Mouse (Mus musculus) megakaryocyte, embryonic 14.5 days (primary cell): Measurements from ENCODE around the gene Rassf7. TPM values are rescaled to one million over a fixed set of nuclear protein-coding genes. Genes with fewer than 3 reads are reported as not detected.

Experiments used
- H3K27me3 ChIP-seq: replicated peaks from 2 replicates; pipeline ENCODE3; 2012; ENCODE audit warnings: inconsistent platforms
- H3K36me3 ChIP-seq: replicated peaks from 2 replicates; pipeline ENCODE3; 2012; ENCODE audit warnings: low read length, inconsistent platforms, mixed read lengths
- H3K4me1 ChIP-seq: 2 replicates; pipeline ENCODE4 v1.6.1; 2012; ENCODE audit warnings: inconsistent platforms
- H3K4me3 ChIP-seq: replicated peaks from 2 replicates; pipeline ENCODE3; 2012; ENCODE audit warnings: moderate library complexity, mild to moderate bottlenecking, inconsistent platforms
- H3K9me3 ChIP-seq: 2 replicates; pipeline ENCODE4 v1.6.1; 2012; ENCODE audit warnings: inconsistent platforms
- FLI1 ChIP-seq: IDR thresholded peaks from 2 replicates; pipeline ENCODE4 v1.6.1; 2012; ENCODE audit warnings: low read length, inconsistent platforms, mixed read lengths
- GATA1 ChIP-seq: IDR thresholded peaks from 3 replicates; pipeline ENCODE4 v1.6.1; 2012; ENCODE audit warnings: mixed read lengths, low read length, inconsistent platforms, borderline replicate concordance
- polyA plus RNA-seq: library from polyadenylated mRNA; stranded (reverse); fragments of >175 nt; gene quantifications from 2 replicates; pipeline ENCODE4 v1.2.3, GENCODE M21; 2012; ENCODE audit warnings: low replicate concordance; ENCODE audit not compliant: insufficient read depth

The Rassf7 gene
- polyA plus RNA-seq, 1 experiment = 3.6 TPM

- H3K9me3 ChIP-seq = no peaks in the 10 kb centered on the region
- H3K27me3 ChIP-seq = peaks cover 6% of the 10 kb centered on the region
Measured at GRCm38 (mm10) chr7:141188733-141189132, 26.9 kb upstream of the Rassf7 start.

GRCm38 (mm10) chr7:141190220-141190619, 25.4 kb upstream of the Rassf7 start:
- TF ChIP-seq GATA1 (no peak), FLI1 (no peak)
- Histone ChIP-seq H3K4me3 (no peak overlapping the region), H3K36me3 (peaks cover 46% of the 10 kb centered on the region), H3K27me3 (peaks cover 2% of the 10 kb centered on the region), H3K4me1 (peaks cover 58% of the 10 kb centered on the region), H3K9me3 (no peaks in the 10 kb centered on the region)

More at GRCm38 (mm10) chr7:141188733-141189132, 26.9 kb upstream of the Rassf7 start:
- Histone ChIP-seq H3K36me3 (peaks cover 46% of the 10 kb centered on the region), H3K4me3 (no peak overlapping the region), H3K4me1 (peaks cover 54% of the 10 kb centered on the region)
- TF ChIP-seq GATA1 (no peak), FLI1 (no peak)

DNA sequence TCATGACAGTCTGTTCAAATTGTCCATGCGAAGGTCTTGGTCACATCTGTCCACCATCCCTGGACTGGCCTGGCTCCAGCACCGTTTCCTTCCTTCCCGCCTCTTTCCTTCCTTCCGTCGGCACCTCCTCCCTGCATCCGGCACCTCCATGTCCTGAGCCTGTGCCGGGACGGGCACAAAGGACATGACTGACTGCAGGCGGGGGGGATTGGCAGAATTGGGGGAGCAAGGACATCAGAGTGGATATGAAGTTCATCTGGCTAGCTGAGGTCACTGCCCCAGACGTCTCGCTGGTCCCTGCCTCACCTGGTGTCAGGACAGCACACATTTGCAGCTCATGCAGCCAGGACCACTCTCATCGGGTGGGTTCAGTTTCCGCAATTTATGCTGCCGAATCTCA, 24.6 kb upstream of the Rassf7 start:
- Histone ChIP-seq H3K9me3 (no peaks in the 10 kb centered on the region), H3K4me1 (peaks cover 63% of the 10 kb centered on the region), H3K27me3 (no peaks in the 10 kb centered on the region), H3K36me3 (peaks cover 46% of the 10 kb centered on the region), H3K4me3 (peak overlapping the region; percentile 28)
- TF ChIP-seq FLI1 = no peak
- no peak for TF ChIP-seq GATA1

- TF ChIP-seq FLI1 (no peak), GATA1 (no peak)
- Histone ChIP-seq H3K9me3 (no peaks in the 10 kb centered on the region), H3K4me1 (peaks cover 63% of the 10 kb centered on the region), H3K4me3 (peak overlapping the region; percentile 96), H3K36me3 (peaks cover 51% of the 10 kb centered on the region), H3K27me3 (no peaks in the 10 kb centered on the region)
Measured at GRCm38 (mm10) chr7:141191796-141192685, 23.6 kb upstream of the Rassf7 start.

GRCm38 (mm10) chr7:141192776-141193347, 22.8 kb upstream of the Rassf7 start:
- Histone ChIP-seq H3K27me3 (no peaks in the 10 kb centered on the region), H3K4me3 (peak overlapping the region; percentile 96), H3K4me1 (peaks cover 60% of the 10 kb centered on the region), H3K36me3 (peaks cover 59% of the 10 kb centered on the region), H3K9me3 (no peaks in the 10 kb centered on the region)
- TF ChIP-seq FLI1 = no peak
- TF ChIP-seq GATA1 = no peak

- no peaks in the 10 kb centered on the region for H3K27me3 ChIP-seq
- TF ChIP-seq FLI1 = no peak
- no peak for TF ChIP-seq GATA1
- no peaks in the 10 kb centered on the region for H3K9me3 ChIP-seq
- H3K36me3 ChIP-seq = peaks cover 58% of the 10 kb centered on the region
- peaks cover 60% of the 10 kb centered on the region for H3K4me1 ChIP-seq
- peak overlapping the region; percentile 96 for H3K4me3 ChIP-seq
Measured at GRCm38 (mm10) chr7:141193348-141193856, 22.3 kb upstream of the Rassf7 start.

- no peak for TF ChIP-seq GATA1
- TF ChIP-seq FLI1 = no peak
- Histone ChIP-seq H3K36me3 (peaks cover 54% of the 10 kb centered on the region), H3K27me3 (no peaks in the 10 kb centered on the region), H3K9me3 (no peaks in the 10 kb centered on the region), H3K4me3 (peak within 1 kb of the TSS; percentile 96), H3K4me1 (peaks cover 56% of the 10 kb centered on the region)
Measured at GRCm38 (mm10) chr7:141193948-141194347, 21.7 kb upstream of the Rassf7 start, which contains the start of the genes Hras and Lrrc56. Hras (minus strand) TSS chr7:141194005. Lrrc56 (plus strand) TSS chr7:141194157.

- Histone ChIP-seq H3K4me1 (peaks cover 52% of the 10 kb centered on the region), H3K36me3 (peaks cover 49% of the 10 kb centered on the region)
- no peak for TF ChIP-seq GATA1
Measured at GRCm38 (mm10) chr7:141194409-141194808, 21.3 kb upstream of the Rassf7 start.

GRCm38 (mm10) chr7:141194830-141195229, 20.8 kb upstream of the Rassf7 start:
- TF ChIP-seq FLI1 = no peak
- no peak for TF ChIP-seq GATA1
- Histone ChIP-seq H3K36me3 (peaks cover 47% of the 10 kb centered on the region), H3K9me3 (no peaks in the 10 kb centered on the region), H3K4me3 (peak overlapping the region; percentile 96), H3K27me3 (no peaks in the 10 kb centered on the region), H3K4me1 (peaks cover 48% of the 10 kb centered on the region)

More at GRCm38 (mm10) chr7:141194409-141194808, 21.3 kb upstream of the Rassf7 start:
- Histone ChIP-seq H3K4me3 (peak overlapping the region; percentile 96), H3K27me3 (no peaks in the 10 kb centered on the region), H3K9me3 (no peaks in the 10 kb centered on the region)

DNA sequence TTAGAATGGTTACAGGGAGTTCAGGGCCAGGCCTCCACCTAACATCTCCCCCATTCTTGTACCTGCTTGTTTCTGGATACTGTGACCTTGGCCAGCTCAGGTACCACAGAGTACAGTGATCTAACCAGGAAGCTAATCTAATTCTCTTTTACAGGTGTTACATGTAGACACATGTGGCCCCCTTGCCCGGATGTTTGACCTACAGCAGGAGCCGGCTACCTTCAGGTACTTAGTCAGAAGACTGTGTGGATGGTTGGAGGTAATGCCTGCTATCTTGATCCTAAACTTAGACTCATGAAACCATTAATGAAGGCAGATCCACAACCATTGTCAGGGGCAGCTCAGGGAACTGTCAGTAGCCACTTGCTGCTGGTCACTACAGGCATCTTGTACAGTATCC, 19.9 kb upstream of the Rassf7 start:
- Histone ChIP-seq H3K27me3 (no peaks in the 10 kb centered on the region), H3K9me3 (no peaks in the 10 kb centered on the region), H3K4me3 (no peak overlapping the region), H3K36me3 (peaks cover 40% of the 10 kb centered on the region), H3K4me1 (peaks cover 38% of the 10 kb centered on the region)
- TF ChIP-seq FLI1 (no peak), GATA1 (no peak)
